Mouse (Mus musculus) thymus, adult 2 months (tissue): ENCODE measurements around the gene Fndc3b. TPM values are rescaled to one million over a fixed set of nuclear protein-coding genes. Genes with fewer than 3 reads are reported as not detected.

Experiments used
- DNase-seq: peaks from one replicate; pipeline ENCODE4 v3.0.0; 2021
- H3K27ac ChIP-seq: fragments of 200-500 bp; 2 replicates; pipeline ENCODE4 v1.5.1; 2012; ENCODE audit warnings: low read length, control low read depth; ENCODE audit not compliant: control insufficient read depth, insufficient read depth
- H3K27me3 ChIP-seq: fragments of 200-500 bp; 2 replicates; pipeline ENCODE4 v1.6.1; 2012; ENCODE audit warnings: mild to moderate bottlenecking, low read length, moderate library complexity, mixed read lengths; ENCODE audit not compliant: control insufficient read depth, insufficient read depth
- H3K36me3 ChIP-seq: fragments of 200-500 bp; 2 replicates; pipeline ENCODE4 v1.6.1; 2012; ENCODE audit warnings: mild to moderate bottlenecking, low read length, moderate library complexity; ENCODE audit not compliant: control insufficient read depth, insufficient read depth
- H3K4me1 ChIP-seq: fragments of 200-500 bp; replicated peaks from 2 replicates; pipeline ENCODE4 v1.6.1; 2012; ENCODE audit warnings: low read length; ENCODE audit not compliant: control insufficient read depth, insufficient read depth
- H3K4me3 ChIP-seq: fragments of 200-500 bp; 2 replicates; pipeline ENCODE4 v1.5.1; 2012; ENCODE audit warnings: mild to moderate bottlenecking, low read length, control low read depth, moderate library complexity; ENCODE audit not compliant: control insufficient read depth, insufficient read depth
- CTCF ChIP-seq: fragments of 200-500 bp; IDR thresholded peaks from 2 replicates; pipeline ENCODE4 v1.5.1; 2012; ENCODE audit warnings: mild to moderate bottlenecking, control low read depth, low read length, moderate library complexity, borderline replicate concordance; ENCODE audit not compliant: control insufficient read depth, poor library complexity, insufficient read depth; ENCODE audit errors: extremely low read depth
- POLR2A ChIP-seq: fragments of 200-500 bp; IDR thresholded peaks from 2 replicates; pipeline ENCODE4 v1.6.1; 2012; ENCODE audit warnings: mild to moderate bottlenecking, low read length, control low read depth, moderate library complexity; ENCODE audit not compliant: control insufficient read depth, poor library complexity, insufficient read depth; ENCODE audit errors: extremely low read depth
- WGBS: fragments of 180-500 bp; shearing (Covaris S2); methylation state at CpG from one replicate; pipeline ENCODE4 v1.1.7; 2018; 5-methylcytosine and 5-hydroxymethylcytosine counted together
- polyA plus RNA-seq: library from polyadenylated mRNA; depleted of rRNA; stranded (reverse); fragments of >200 nt; gene quantifications from 2 replicates; pipeline ENCODE4 v1.2.3, GENCODE M21; 2012

Gene Fndc3b
- polyA plus RNA-seq, 1 experiment = 4.7 TPM

DNA sequence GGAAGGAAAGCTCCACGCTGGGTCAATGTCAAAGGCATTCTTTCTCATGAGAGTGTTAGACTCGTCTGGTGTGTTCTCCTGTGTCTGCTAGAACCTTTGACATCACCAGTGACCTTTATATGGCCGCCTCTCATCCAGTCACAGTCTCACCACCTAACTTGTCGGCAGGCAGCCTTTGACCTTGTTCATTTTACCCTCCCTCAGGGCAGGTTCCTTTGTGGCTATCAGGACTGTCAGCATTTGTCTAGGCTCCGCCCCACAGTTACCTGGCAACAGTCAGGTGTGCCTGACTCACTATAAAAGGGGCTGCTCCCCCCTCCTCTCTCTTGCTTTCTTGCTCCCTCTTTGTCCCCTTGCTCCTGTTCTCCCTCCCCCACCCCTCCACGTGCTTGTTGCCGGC is 33.6 kb upstream of the Fndc3b start:
- Histone ChIP-seq H3K36me3 (no peaks in the 10 kb centered on the region), H3K27ac (no peak overlapping the region), H3K4me3 (no peak overlapping the region), H3K4me1 (no peaks in the 10 kb centered on the region), H3K27me3 (no peaks in the 10 kb centered on the region)
- 84% methylated on average over 7 of the region's 7 CpGs for WGBS
- no peak for DNase-seq
- TF ChIP-seq CTCF = no peak
- TF ChIP-seq POLR2A = no peak

DNA sequence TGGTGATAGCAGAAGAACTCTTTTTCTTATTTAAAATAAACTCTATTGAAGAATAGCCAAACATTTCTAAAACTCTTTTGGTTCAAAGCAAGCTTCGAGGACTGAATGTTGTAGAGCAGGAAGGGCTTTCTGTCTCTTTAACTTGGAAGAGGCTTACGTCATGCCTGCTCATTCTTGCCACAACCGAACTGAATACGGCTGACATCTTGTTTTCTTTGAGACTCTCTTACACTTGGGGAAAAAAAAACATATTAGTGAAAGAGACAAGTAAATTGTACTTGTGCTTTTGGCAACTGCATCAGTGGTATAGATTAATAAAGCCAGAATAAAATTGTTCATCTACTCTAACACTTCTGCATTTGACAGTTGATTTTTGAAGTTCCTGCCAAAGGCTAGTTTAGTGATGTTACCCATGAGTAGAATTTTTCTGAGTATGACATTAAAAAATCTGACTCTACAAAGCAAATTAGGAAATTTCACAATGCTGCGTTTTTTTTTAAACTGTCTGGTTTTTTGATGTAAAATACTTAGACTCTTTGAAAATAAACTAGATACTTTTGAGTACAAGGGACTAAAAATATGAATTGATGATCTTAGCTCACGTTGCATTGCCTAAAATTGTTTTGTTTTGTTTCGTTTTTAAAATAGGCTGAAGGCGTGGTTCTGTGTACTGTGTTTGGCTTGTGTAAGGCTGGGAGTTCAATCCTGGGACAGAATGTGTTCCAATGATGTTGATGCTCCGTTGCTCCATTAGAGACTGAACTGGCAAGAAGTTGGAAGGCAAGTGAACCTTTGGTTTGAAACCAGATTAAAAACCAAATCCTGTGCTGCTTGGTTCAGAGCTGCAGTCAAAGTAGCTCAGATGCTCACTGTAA is 32.4 kb upstream of the Fndc3b start:
- Histone ChIP-seq H3K4me3 (no peak overlapping the region), H3K36me3 (no peaks in the 10 kb centered on the region), H3K4me1 (no peaks in the 10 kb centered on the region), H3K27me3 (no peaks in the 10 kb centered on the region), H3K27ac (no peak overlapping the region)
- 89% methylated on average over 9 of the region's 9 CpGs for WGBS
- no peak for DNase-seq
- TF ChIP-seq CTCF (no peak), POLR2A (no peak)

DNA sequence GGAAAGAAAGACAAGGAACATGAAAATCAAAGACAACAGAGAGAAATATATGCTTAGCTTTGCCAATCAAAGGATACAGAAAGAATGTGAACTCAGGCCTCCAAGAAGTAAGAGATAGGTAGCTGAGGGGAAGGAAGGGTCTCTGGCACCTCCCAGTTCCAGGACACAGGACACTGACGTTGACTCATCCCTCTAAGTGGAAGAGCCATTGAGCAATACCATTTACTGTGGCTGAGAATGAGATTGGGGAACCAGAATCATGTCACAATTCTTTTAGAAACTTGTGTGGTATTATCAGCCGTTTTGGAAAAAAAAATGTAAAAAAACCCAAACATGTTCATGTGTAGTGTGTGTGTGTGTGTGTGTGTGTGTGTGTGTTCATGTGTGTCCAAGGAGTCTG is 31.0 kb upstream of the Fndc3b start:
- no peaks in the 10 kb centered on the region for H3K36me3 ChIP-seq
- no peaks in the 10 kb centered on the region for H3K27me3 ChIP-seq
- DNase-seq = no peak
- WGBS = 59% methylated on average over 2 of the region's 2 CpGs
- TF ChIP-seq CTCF = no peak
- no peak for TF ChIP-seq POLR2A
- H3K27ac ChIP-seq = no peak overlapping the region
- no peak overlapping the region for H3K4me3 ChIP-seq
- no peaks in the 10 kb centered on the region for H3K4me1 ChIP-seq

DNA sequence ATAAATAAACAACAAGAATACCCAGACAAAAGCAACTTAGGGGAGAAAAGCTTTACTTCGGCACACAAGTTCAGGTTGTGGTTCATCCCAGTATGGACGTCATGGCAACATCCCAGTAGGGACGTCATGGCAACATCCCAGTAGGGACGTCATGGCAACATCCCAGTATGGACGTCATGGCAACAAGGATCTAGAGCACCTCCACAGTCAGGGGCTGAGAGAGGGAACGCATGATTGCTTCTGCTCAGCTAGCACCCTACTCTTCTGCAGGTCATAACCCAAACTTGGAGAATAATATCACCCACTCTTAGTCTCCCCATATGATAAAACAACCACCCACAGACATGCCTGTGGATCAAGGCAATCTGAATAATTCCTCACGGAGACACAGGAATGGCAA is 29.0 kb upstream of the Fndc3b start:
- H3K4me1 ChIP-seq = no peaks in the 10 kb centered on the region
- DNase-seq = no peak
- 95% methylated on average over 7 of the region's 7 CpGs for WGBS
- H3K27me3 ChIP-seq = no peaks in the 10 kb centered on the region
- no peak overlapping the region for H3K27ac ChIP-seq
- H3K36me3 ChIP-seq = no peaks in the 10 kb centered on the region
- no peak for TF ChIP-seq POLR2A
- TF ChIP-seq CTCF = no peak
- no peak overlapping the region for H3K4me3 ChIP-seq

DNA sequence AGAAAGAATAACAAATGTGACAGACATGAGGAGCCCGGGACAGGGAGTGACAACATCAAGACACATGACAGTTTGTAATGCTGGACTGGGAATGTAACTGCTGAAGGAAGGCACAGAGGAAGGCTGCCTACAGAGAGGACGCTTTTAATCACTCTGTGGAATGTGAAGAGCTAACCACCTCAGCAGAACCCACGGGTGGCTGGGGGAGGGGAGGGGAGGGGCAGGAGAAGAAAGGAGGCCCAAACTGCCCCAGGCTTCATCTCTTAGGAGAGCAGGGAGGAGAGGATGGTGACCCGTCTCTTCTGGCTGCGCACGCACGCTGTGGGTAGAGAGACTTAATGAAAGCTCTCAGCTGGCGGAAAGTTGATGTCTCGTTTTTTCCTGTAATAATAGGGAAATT is 25.1 kb upstream of the Fndc3b start:
- no peaks in the 10 kb centered on the region for H3K27me3 ChIP-seq
- no peaks in the 10 kb centered on the region for H3K4me1 ChIP-seq
- no peak for TF ChIP-seq POLR2A
- no peak for TF ChIP-seq CTCF
- DNase-seq = no peak
- no peaks in the 10 kb centered on the region for H3K36me3 ChIP-seq
- no peak overlapping the region for H3K27ac ChIP-seq
- no peak overlapping the region for H3K4me3 ChIP-seq
- 79% methylated on average over 9 of the region's 9 CpGs for WGBS

DNA sequence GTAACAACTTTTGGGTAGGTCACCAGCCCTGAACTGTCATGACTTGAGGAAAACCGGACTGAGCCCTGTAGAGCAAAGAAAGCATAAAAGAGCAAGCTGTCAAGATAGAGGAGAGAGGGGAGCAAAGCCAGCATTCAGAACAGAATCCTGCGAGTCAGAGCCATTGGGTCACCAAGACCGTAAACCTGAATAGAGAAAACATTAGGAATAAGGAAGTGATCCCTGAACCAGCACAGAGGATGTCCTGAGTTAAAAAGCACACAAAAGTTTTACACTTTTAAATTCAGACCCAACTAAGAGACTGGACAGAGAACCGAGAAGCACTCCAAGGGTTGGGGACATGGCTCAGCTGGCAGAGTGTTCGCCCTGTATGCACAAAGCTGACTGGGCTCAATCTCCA is 24.0 kb upstream of the Fndc3b start:
- DNase-seq = no peak
- no peaks in the 10 kb centered on the region for H3K36me3 ChIP-seq
- no peak for TF ChIP-seq CTCF
- TF ChIP-seq POLR2A = no peak
- H3K4me3 ChIP-seq = no peak overlapping the region
- H3K27me3 ChIP-seq = no peaks in the 10 kb centered on the region
- no peak overlapping the region for H3K27ac ChIP-seq
- no peaks in the 10 kb centered on the region for H3K4me1 ChIP-seq
- 90% methylated on average over 5 of the region's 5 CpGs for WGBS
